Mouse (Mus musculus): ENCODE data around the gene Pdcl2.

Pdcl2 gene

GRCm38 (mm10) chr5:76330953-76331352 is at the start of gene Pdcl2:
Gene Pdcl2, minus strand, starts transcription at chr5:76331156.
- no peak for DNase-seq

DNA sequence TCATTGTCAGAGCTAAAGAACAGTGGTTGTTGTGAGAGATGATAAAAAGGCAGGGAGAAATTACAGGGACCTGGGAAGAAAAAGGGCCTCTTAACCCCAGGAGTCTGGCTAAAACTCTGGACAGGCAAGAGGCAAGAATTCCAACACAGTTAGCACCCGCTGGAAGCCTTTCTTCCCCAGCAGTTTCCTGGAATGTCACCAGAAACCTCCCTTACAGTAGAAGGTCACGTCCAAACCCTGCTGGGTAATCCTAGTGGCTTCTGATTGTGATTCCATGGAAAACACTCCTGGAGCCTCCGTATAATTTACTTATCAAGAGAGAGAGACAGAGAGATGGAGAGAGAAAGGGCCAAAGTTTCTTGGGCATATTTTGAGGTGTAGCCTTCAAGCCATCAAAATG is 48.3 kb upstream of the Pdcl2 start:
- no peak for DNase-seq

GRCm38 (mm10) chr5:76369215-76369840 is 38.4 kb upstream of the Pdcl2 start:
- no peak for DNase-seq

DNA sequence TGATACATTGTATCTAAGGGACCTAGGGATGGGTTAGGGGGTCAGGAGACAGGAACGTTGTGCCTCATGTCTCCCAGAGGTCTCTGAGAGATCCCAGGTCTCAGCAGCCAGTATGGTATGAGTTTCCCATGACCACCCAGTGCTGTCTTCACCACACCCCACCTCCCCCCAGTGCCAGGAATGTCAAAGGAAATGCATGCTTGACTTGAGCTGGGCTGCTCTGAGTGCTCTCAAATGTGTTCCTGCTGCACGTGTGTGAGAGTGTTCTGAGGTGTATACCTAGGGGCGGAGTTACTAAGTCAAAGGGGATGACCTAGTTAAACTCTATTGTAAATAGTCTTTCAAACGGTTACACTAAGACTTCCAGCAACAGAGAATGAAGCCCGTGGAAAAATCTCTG is 34.5 kb upstream of the Pdcl2 start:
- DNase-seq = no peak

GRCm38 (mm10) chr5:76363453-76364104 is 32.6 kb upstream of the Pdcl2 start, which contains the start of gene Nmu:
Gene Nmu, minus strand, starts transcription at chr5:76363788.
- no peak for DNase-seq

GRCm38 (mm10) chr5:76360786-76361185 is 29.8 kb upstream of the Pdcl2 start:
- no peak for DNase-seq

DNA sequence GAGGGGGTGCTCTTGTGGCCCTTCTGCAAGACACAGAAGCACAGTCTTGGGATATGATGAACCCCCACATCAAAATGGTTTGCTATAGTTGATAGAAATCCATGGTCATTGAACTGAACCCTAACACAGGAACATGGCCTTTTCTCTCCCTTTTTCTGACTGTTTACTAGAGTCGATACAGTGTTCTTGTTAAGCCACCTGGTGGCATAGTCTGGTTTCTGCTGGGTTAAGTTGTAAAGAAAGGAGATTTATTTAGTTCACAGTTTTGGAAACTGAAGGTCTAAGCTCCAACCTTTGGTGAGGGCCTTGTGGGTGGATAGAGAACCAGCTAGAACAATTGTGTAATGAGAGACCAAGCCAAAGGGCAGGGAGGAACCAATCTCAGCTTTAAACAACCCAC is 29.1 kb upstream of the Pdcl2 start:
- no peak for DNase-seq

- DNase-seq = no peak
Observed at GRCm38 (mm10) chr5:76351953-76352611, 21.1 kb upstream of the Pdcl2 start.

- no peak for DNase-seq
Observed at GRCm38 (mm10) chr5:76351537-76351936, 20.6 kb upstream of the Pdcl2 start.

DNA sequence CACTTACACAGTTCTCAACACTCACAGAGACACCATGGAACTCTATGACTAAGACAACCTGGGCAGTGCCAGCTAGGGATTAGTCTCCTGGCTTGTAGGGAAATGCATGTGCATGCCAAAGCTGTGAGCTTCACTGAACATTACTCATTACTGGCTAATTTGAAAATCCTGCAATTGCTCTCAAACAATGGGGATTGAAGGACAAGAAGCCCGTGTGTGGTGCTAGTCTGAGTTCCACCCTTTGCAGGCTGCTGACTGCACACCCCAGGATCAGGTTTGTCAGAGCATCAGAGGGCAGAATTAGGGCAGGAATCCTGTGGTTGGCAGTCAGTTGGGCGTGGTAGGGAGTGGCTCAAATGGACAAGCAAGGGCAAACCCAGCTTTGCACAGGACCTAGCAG is 15.2 kb upstream of the Pdcl2 start:
- DNase-seq = no peak

- no peak for DNase-seq
Observed at GRCm38 (mm10) chr5:76340931-76341330, 10.0 kb upstream of the Pdcl2 start.

GRCm38 (mm10) chr5:76337100-76337499 is 6.1 kb upstream of the Pdcl2 start:
- DNase-seq = no peak

GRCm38 (mm10) chr5:76333833-76334232 is 2.9 kb upstream of the Pdcl2 start:
- no peak for DNase-seq

GRCm38 (mm10) chr5:76327296-76327695 is 3.7 kb downstream of the Pdcl2 start:
- DNase-seq = no peak

- DNase-seq = no peak
Observed at GRCm38 (mm10) chr5:76325113-76325512, 5.8 kb downstream of the Pdcl2 start.

GRCm38 (mm10) chr5:76321249-76322196 is 9.4 kb downstream of the Pdcl2 start:
- DNase-seq = no peak

- no peak for DNase-seq
Observed at GRCm38 (mm10) chr5:76308206-76308605, 22.8 kb downstream of the Pdcl2 start.

- DNase-seq = no peak
Observed at GRCm38 (mm10) chr5:76306261-76306660, 24.7 kb downstream of the Pdcl2 start.

DNA sequence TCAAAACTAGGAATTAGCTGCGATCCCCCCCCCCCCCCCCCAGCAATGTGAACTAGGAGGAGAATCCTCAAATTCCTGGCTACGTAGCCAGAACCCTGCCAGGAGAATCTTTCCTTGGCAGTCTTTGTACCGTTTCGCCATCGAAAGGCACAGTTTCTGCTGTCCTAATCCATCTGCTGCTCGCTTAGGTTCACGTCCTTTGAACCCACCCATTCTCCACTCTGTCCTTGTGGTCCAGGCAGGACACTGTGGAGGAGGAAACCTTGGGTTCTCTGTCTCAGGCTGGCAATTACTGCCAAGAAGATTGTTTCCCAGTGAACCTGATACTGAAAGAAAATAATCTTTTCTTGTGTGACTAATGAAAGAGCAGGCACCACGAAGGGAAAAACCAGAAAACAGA is 25.3 kb downstream of the Pdcl2 start:
- no peak for DNase-seq

DNA sequence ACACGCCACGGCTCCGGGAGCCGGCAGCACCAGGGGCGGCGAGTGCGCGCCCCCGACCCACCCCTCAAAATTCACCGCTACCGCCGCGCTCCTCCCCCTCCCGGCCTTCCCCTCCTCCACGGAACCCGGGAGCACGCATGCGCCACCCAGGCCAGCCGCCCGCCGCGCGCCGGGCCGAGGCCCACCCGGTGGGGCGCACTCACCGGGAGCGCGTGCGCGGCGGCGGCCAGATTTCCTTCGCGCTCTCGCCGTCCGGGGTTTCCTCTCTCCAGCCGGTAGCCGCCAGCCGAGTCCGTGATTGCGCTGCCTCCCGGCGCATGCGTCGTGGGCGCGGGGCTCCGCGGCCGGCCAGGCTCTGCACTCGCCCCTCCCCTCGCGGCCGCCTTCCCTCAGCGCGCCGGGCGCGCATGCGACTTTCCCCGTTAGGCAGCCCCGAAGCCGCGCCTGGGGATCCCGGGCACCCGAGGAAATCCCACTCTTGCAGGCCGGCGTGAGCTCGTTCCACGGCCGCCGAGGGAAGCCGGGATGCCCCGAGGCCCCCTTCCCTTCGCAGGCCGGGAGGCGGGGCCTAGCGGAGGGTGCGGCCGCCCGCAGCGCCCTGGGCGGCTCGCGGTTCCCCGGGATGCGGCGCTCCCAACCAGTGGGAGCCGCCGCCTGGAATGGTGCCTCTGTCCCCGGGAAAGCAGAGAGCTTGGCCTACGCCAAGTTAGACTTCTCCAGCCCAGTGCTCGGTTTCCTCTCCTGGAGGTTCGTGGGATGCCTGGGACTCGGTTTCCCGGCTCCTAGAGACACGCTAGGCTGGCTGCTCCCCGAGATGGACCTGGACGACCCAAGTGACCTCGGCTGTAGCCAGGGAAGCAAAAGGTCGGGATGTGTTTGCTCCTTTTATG is 26.3 kb downstream of the Pdcl2 start, which contains the start of gene Clock:
Clock (minus strand) TSS at position 341 of the 890 bp plus-strand sequence.
- peak; percentile 82 for DNase-seq

- peak; percentile 78 for DNase-seq
Observed at GRCm38 (mm10) chr5:76303745-76304451, 27.1 kb downstream of the Pdcl2 start.

Measured in liver (tissue).